Mouse (Mus musculus) gastrocnemius, postnatal 14 days (tissue): ENCODE measurements at regions not wholly inside any gene's neighbourhood (a gene's known extent, or its start where the extent isn't known, plus 50 kb on each side); places are given as distances from the start of the nearest gene placed in this dataset.

Experiments used
- DNase-seq: peaks from one replicate; pipeline ENCODE4 v3.0.0; 2021; ENCODE audit warnings: mixed read lengths
- intact Hi-C: fragments of 180-260 bp; cut with DNase I; formaldehyde crosslinking; loops from one replicate; pipeline ENCODE4 v1.15.1; 2025; ENCODE audit warnings: low total_unique reads

GRCm38 (mm10) chr11:52675022-52675421, 89.4 kb upstream of the Fstl4 start:
- intact Hi-C loops = no loop called here
- no peak for DNase-seq

- intact Hi-C loops = no loop called here
- no peak for DNase-seq
Observed at GRCm38 (mm10) chr11:52678259-52678658, 86.2 kb upstream of the Fstl4 start.

- intact Hi-C loops = no loop called here
Observed at GRCm38 (mm10) chr11:52685436-52685835, 79.0 kb upstream of the Fstl4 start.

DNA sequence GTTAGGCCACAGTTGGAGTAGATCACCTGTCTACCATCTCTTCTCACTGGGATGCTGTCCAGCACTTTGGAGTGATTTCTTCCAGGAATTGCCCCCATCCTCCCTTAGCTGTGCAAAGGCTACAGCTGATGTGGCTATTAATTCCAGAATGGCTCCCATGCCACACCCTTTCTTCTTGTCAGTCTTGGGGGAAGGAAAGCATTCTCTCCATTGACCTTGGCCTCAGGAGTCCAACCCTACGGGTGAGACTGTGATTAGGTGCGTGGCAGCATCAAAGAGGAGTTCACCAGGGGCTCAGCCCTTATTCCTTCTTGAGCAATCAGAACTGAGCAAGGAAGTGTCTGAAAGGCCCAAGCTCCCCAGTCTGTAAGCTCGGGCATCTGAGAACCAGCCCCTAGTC, 71.7 kb upstream of the Fstl4 start:
- intact Hi-C loops = no loop called here

More at GRCm38 (mm10) chr11:52685436-52685835, 79.0 kb upstream of the Fstl4 start:
- DNase-seq = no peak

DNA sequence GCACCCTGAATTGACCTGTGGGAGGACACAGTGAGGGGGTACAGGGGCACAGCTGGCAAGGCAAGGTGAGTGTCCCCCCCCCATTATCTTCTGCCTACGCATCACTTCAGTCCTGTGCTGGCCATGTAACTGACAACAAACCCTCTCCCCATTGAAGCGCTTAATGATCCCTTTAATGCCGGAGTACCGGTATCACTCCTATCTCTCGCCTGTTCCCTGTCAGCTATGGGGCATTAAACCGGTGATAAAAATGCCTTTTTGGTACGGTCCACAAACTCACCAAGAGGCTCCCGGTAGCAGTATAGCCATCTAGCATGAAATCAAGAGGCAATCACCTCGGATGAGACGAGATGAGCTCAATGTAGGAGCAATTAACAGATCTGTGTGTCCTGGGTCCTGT, 62.8 kb upstream of the Fstl4 start:
- no peak for DNase-seq
- intact Hi-C loops = no loop called here

More for the DNA sequence above, 71.7 kb upstream of the Fstl4 start:
- no peak for DNase-seq

DNA sequence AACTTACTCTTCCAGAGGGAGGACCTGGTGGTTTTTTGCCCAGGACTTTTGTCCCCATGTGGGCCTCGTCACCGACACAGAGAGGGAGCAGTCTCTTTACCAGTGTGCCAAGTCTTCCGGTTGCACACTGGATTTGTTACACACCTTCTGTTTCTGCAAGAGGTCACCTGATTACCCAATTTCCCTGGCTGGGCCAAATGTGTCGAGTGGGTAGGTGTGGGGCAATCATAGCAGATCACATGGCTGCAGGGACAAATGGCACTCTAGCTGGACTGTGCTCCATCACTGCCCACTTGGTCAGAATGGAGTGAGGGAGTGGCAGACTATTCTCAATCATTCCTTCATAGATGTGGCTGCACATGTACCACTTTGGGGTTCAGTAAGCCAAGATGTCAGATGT, 61.0 kb upstream of the Fstl4 start:
- intact Hi-C loops = no loop called here
- DNase-seq = no peak
